Mouse (Mus musculus): ENCODE measurements at regions not wholly inside any gene's neighbourhood (a gene's known extent, or its start where the extent isn't known, plus 50 kb on each side); places are given as distances from the start of the nearest gene placed in this dataset.

GRCm38 (mm10) chr3:52403032-52403431 is 134.9 kb downstream of the Foxo1 start:
- DNase-seq, result no peak
- intact Hi-C loops (cut with DNase I), result loop anchor here (10.0 kb wide), 1 partner anchor 128 kb away; no protein-coding TSS in a partner anchor

All from left cerebral cortex, postnatal 4 days (tissue).